Mouse (Mus musculus) myocyte (in vitro differentiated cells): ENCODE measurements around the gene Il2rb. TPM values are rescaled to one million over a fixed set of nuclear protein-coding genes. Genes with fewer than 3 reads are reported as not detected.

Source experiments
- H3K27me3 ChIP-seq: one replicate; pipeline ENCODE4 v1.6.1; 2011; ENCODE audit not compliant: control insufficient read depth, insufficient read depth, insufficient read length
- H3K36me3 ChIP-seq: one replicate; pipeline ENCODE4 v1.6.1; 2011; ENCODE audit not compliant: control insufficient read depth, insufficient read depth
- H3K4me2 ChIP-seq: one replicate; pipeline ENCODE4 v1.6.1; 2011; ENCODE audit warnings: low read depth, control low read depth
- H3K4me3 ChIP-seq: one replicate; pipeline ENCODE4 v1.5.1; 2011; ENCODE audit warnings: mild to moderate bottlenecking, control low read depth, moderate library complexity
- H3K79me2 ChIP-seq: one replicate; pipeline ENCODE4 v1.6.1; 2011; ENCODE audit not compliant: control insufficient read depth, insufficient read depth
- H3ac ChIP-seq: one replicate; pipeline ENCODE4 v1.6.1; 2011; ENCODE audit not compliant: control insufficient read depth, insufficient read length
- CEBPB ChIP-seq: IDR thresholded peaks from 2 replicates; pipeline ENCODE4 v1.6.1; 2011; ENCODE audit warnings: mild to moderate bottlenecking, moderate library complexity; ENCODE audit not compliant: poor library complexity, insufficient read depth, severe bottlenecking
- E2F4 ChIP-seq: IDR thresholded peaks from one replicate; pipeline ENCODE4 v1.6.1; 2011; ENCODE audit warnings: mild to moderate bottlenecking, control low read depth, moderate library complexity; ENCODE audit not compliant: insufficient read depth
- MAX ChIP-seq: IDR thresholded peaks from one replicate; pipeline ENCODE4 v1.6.1; 2011; ENCODE audit warnings: low read depth, mild to moderate bottlenecking, control low read depth
- MYOD1 ChIP-seq, 3 experiments: IDR thresholded peaks; one replicate each; pipeline ENCODE4 v1.6.1; 2011; ENCODE audit warnings: control low read depth in 2 of 3, low read depth in 2 of 3, mild to moderate bottlenecking in 2 of 3, moderate library complexity in 1 of 3; ENCODE audit not compliant: insufficient read length in 2 of 3, control insufficient read depth in 1 of 3
- MYOG ChIP-seq, 3 experiments: IDR thresholded peaks; one replicate each; pipeline ENCODE4 v1.6.1; 2011; ENCODE audit warnings: control low read depth in 2 of 3, low read depth in 2 of 3, mild to moderate bottlenecking in 2 of 3; ENCODE audit not compliant: insufficient read length in 2 of 3, control insufficient read depth in 1 of 3, insufficient read depth in 1 of 3
- POLR2A ChIP-seq: IDR thresholded peaks from one replicate; pipeline ENCODE4 v1.6.1; 2011; ENCODE audit warnings: low read depth, mild to moderate bottlenecking, control low read depth, moderate library complexity; ENCODE audit not compliant: insufficient read length
- POLR2AphosphoS2 ChIP-seq: IDR thresholded peaks from one replicate; pipeline ENCODE4 v1.6.1; 2011; ENCODE audit warnings: low read depth, control low read depth; ENCODE audit not compliant: insufficient read length
- REST ChIP-seq: IDR thresholded peaks from one replicate; pipeline ENCODE4 v1.6.1; 2011; ENCODE audit warnings: mild to moderate bottlenecking, control low read depth, moderate library complexity; ENCODE audit not compliant: insufficient read depth, insufficient read length
- SRF ChIP-seq: IDR thresholded peaks from one replicate; pipeline ENCODE4 v1.6.1; 2011; ENCODE audit warnings: low read depth; ENCODE audit not compliant: control insufficient read depth, insufficient read length
- TCF12 ChIP-seq: IDR thresholded peaks from one replicate; pipeline ENCODE4 v1.6.1; 2011; ENCODE audit warnings: mild to moderate bottlenecking, control low read depth; ENCODE audit not compliant: poor library complexity, insufficient read depth, severe bottlenecking
- TCF3 ChIP-seq: IDR thresholded peaks from one replicate; pipeline ENCODE4 v1.6.1; 2011; ENCODE audit warnings: low read depth, control low read depth; ENCODE audit not compliant: insufficient read length
- USF1 ChIP-seq: IDR thresholded peaks from one replicate; pipeline ENCODE4 v1.6.1; 2011; ENCODE audit warnings: low read depth, mild to moderate bottlenecking, control low read depth, moderate library complexity
- polyA plus RNA-seq: library from polyadenylated mRNA; unstranded; fragments of >200 nt; fragmentation: generic; extraction: Trizol; gene quantifications from one replicate; pipeline ENCODE4 v1.2.1, GENCODE M21; 2012; ENCODE audit warnings: missing spikeins

The Il2rb gene
- polyA plus RNA-seq, 1 experiment: 0.67 TPM

DNA sequence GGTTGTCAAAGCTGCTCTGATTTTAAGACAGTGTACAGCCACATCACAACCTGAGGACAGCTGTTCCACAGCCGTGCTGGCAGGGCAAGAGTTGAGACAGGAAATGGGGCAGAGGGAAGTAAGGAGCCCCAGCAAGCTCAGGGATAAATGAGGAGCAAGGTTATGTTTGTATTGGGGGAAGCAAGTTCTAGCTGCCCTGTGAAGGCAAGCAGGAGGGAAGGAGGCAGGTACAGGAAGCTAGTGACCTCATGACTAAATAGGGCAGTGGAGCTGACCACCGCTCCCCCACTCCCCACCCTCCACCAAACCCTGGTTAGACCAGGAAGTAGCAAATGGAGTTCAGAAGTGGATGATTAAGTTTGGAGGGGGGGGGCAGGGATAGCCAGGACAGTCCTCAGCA is 14.1 kb downstream of the Il2rb start:
- no peaks in the 10 kb centered on the region for H3K36me3 ChIP-seq
- H3K27me3 ChIP-seq: peaks cover 29% of the 10 kb centered on the region
- H3K4me3 ChIP-seq: no peak overlapping the region
- no peak overlapping the region for H3ac ChIP-seq
- no peak overlapping the region for H3K4me2 ChIP-seq
- no peak for TF ChIP-seq MYOD1 (IDR thresholded peaks at IDR 0.05; ENCODE audit: control insufficient read depth in 1 of 3, insufficient read length in 2 of 3, low read depth in 2 of 3)
- no peak for TF ChIP-seq MAX
- no peak for TF ChIP-seq SRF
- TF ChIP-seq POLR2AphosphoS2: no peak
- no peak for TF ChIP-seq MYOG (IDR thresholded peaks at IDR 0.05; ENCODE audit: control insufficient read depth in 1 of 3, insufficient read depth in 1 of 3, insufficient read length in 2 of 3, low read depth in 2 of 3)
- no peak for TF ChIP-seq REST
- no peak for TF ChIP-seq TCF12
- TF ChIP-seq TCF3: no peak
- no peak for TF ChIP-seq CEBPB
- no peak for TF ChIP-seq POLR2A
- TF ChIP-seq USF1: no peak
- H3K79me2 ChIP-seq: no peaks in the 10 kb centered on the region

DNA sequence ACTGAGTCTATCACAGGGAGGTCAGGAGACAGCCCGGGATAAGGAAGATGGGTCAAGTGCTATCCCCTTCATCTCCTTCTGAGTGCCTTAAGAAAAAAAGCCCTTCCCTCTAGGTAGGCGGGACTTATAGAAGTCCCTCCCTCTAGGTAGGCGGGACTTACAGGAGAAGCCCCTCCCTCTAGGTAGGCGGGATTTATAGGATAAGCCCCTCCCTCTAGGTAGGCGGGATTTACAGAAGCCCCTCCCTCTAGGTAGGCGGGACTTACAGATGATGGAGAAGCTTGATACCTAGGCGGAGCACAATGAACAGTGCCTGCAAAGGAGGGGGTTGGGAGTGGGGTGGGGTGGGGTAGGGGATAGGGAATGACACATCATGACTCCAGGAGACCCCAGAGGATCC is 15.0 kb downstream of the Il2rb start:
- H3K36me3 ChIP-seq: no peaks in the 10 kb centered on the region
- H3K4me2 ChIP-seq: no peak overlapping the region
- no peaks in the 10 kb centered on the region for H3K79me2 ChIP-seq
- TF ChIP-seq USF1: no peak
- no peak for TF ChIP-seq POLR2A
- no peak for TF ChIP-seq MAX
- TF ChIP-seq E2F4: no peak
- TF ChIP-seq TCF12: no peak
- TF ChIP-seq TCF3: no peak
- no peak for TF ChIP-seq REST
- no peak overlapping the region for H3K4me3 ChIP-seq
- peaks cover 28% of the 10 kb centered on the region for H3K27me3 ChIP-seq
- H3ac ChIP-seq: no peak overlapping the region

DNA sequence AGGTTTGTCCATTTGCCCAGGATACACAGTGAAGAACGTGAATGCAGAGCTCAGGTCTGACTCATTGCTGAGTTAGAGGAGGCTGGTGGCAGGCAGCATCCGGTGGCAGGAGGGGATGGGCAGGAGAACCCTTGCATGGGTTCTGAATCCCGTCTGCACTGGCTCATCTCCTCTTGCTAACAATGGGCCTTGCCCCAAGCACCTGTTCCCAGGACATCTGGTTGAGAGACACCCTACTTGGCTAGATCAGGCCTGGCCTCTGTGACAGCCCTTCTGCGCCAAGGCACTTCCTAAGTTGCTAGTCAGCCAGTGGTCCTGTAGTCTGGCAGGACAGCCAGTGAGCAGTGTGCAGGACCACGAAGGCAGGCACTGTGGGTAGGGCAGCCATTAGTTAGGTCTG is 15.6 kb downstream of the Il2rb start:
- Histone ChIP-seq H3ac (no peak overlapping the region), H3K79me2 (no peaks in the 10 kb centered on the region)
- TF ChIP-seq MAX: no peak
- no peak for TF ChIP-seq POLR2A
- TF ChIP-seq MYOD1 (IDR thresholded peaks at IDR 0.05; ENCODE audit: control insufficient read depth in 1 of 3, insufficient read length in 2 of 3, low read depth in 2 of 3): peak; percentile 76 to 99 (median 96)
- no peak for TF ChIP-seq CEBPB
- TF ChIP-seq MYOG (IDR thresholded peaks at IDR 0.05; ENCODE audit: control insufficient read depth in 1 of 3, insufficient read depth in 1 of 3, insufficient read length in 2 of 3, low read depth in 2 of 3): peak; percentile 84 to 95 (median 86)
- peak; percentile 75 for TF ChIP-seq TCF12
- peak; percentile 59 for TF ChIP-seq TCF3

GRCm38 (mm10) chr15:78478073-78478472 is 17.0 kb downstream of the Il2rb start:
- TF ChIP-seq E2F4 (no peak), REST (no peak), MYOG (IDR thresholded peaks at IDR 0.05; ENCODE audit: control insufficient read depth in 1 of 3, insufficient read depth in 1 of 3, insufficient read length in 2 of 3, low read depth in 2 of 3) (no peak), USF1 (no peak), POLR2AphosphoS2 (no peak), TCF3 (no peak), CEBPB (no peak), MYOD1 (IDR thresholded peaks at IDR 0.05; ENCODE audit: control insufficient read depth in 1 of 3, insufficient read length in 2 of 3, low read depth in 2 of 3) (no peak), TCF12 (no peak), POLR2A (no peak), MAX (no peak), SRF (no peak)
- Histone ChIP-seq H3K79me2 (no peaks in the 10 kb centered on the region), H3ac (no peak overlapping the region), H3K36me3 (no peaks in the 10 kb centered on the region), H3K4me3 (no peak overlapping the region), H3K27me3 (peaks cover 21% of the 10 kb centered on the region), H3K4me2 (no peak overlapping the region)

More for the DNA sequence above, 15.6 kb downstream of the Il2rb start:
- Histone ChIP-seq H3K4me2 (peak overlapping the region; percentile 3), H3K36me3 (no peaks in the 10 kb centered on the region), H3K27me3 (peaks cover 25% of the 10 kb centered on the region), H3K4me3 (no peak overlapping the region)

DNA sequence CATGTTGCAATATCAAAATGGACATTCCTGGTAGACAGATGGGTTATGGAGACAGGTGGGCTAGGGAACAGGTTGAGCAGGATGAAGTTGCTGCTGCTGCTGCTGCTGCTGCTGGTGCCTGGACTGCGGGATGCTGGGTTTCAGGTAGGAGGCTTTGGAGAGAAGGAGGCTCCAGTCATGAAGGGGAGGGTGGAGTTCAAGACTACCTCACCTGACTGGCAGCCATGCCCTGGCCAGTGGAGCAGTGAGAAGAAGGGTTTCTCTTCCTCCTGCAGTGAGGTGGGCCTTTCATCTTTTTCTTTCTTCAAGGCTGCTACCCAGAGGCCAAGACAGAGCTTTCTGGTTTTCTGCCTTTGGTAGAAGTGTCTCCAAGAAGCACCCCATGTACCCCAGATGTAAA is 18.2 kb downstream of the Il2rb start:
- Histone ChIP-seq H3ac (no peak overlapping the region), H3K4me3 (no peak overlapping the region), H3K27me3 (peaks cover 21% of the 10 kb centered on the region), H3K4me2 (no peak overlapping the region), H3K79me2 (no peaks in the 10 kb centered on the region), H3K36me3 (no peaks in the 10 kb centered on the region)
- TF ChIP-seq E2F4 (no peak), MAX (no peak), POLR2A (no peak)
